Comparison of ENCODE assay signal across 29 mouse cellular contexts in genomic region chr3:147824451-147824850, GRCm38 (mm10).
DNase-seq lines count a peak whose midpoint lies in the region; ATAC-seq and TF ChIP-seq lines count a peak whose summit lies in the region.
"Had no signal": no experiment of that assay in that cellular context is flagged by ENCODE, and none has a peak within 500 bp of the region (broad histone marks: within the 10 kb centered on the region; RNA-seq: fewer than 3 reads in every experiment).

No protein-coding gene starts in this region.

- no peak overlapping the region for H3K27ac ChIP-seq in forebrain, embryonic 11.5 days (ENCODE audit: low read depth, low read length)
- H3K27ac ChIP-seq: forebrain, embryonic 13.5 days; heart, embryonic 10.5 days; heart, embryonic 15.5 days; hindbrain, embryonic 13.5 days; liver, embryonic 14.5 days; macrophage; neural tube, embryonic 15.5 days; stomach, embryonic 15.5 days had no signal

- H3K27me3 ChIP-seq in Patski = no peaks in the 10 kb centered on the region
- H3K27me3 ChIP-seq in forebrain, embryonic 11.5 days (ENCODE audit: control insufficient read depth, insufficient read depth, low read length) = no peaks in the 10 kb centered on the region
- H3K27me3 ChIP-seq: forebrain, embryonic 13.5 days; heart, embryonic 15.5 days; hindbrain, embryonic 13.5 days; neural tube, embryonic 15.5 days; stomach, embryonic 15.5 days had no signal

- no peak overlapping the region for H3K4me3 ChIP-seq in forebrain, embryonic 11.5 days (ENCODE audit: low read depth, low read length)
- H3K4me3 ChIP-seq: forebrain, embryonic 13.5 days; heart, embryonic 10.5 days; heart, embryonic 15.5 days; hindbrain, embryonic 13.5 days; neural tube, embryonic 15.5 days; stomach, embryonic 15.5 days had no signal

- ATAC-seq in Patski = peak; percentile 78
- ATAC-seq in forebrain, embryonic 11.5 days (replicated peaks; ENCODE audit: low FRiP score) = no peak
- ATAC-seq: activated CD4-positive, CD25-positive, alpha-beta regulatory T cell, adult 4 months; forebrain, embryonic 13.5 days; intestine, embryonic 16.5 days had no signal

- H3K9ac ChIP-seq in forebrain, embryonic 11.5 days (ENCODE audit: low read length) = no peak overlapping the region
- H3K9ac ChIP-seq: forebrain, embryonic 13.5 days; heart, embryonic 15.5 days; hindbrain, embryonic 13.5 days; liver, embryonic 14.5 days; neural tube, embryonic 15.5 days; stomach, embryonic 15.5 days had no signal

- CTCF ChIA-PET in Patski (lab: Charles Lee) = interaction anchor here (1.0 kb wide), 1 partner anchor 23 kb away, joined by 3 read pairs; no protein-coding TSS in a partner anchor

- peak; percentile 24 for DNase-seq in embryo, embryonic 10 days (ENCODE audit: low spot score)
- no peak for DNase-seq in embryo, embryonic 9.5 days (ENCODE audit: extremely low spot score)
- DNase-seq in 3134 (ENCODE audit: extremely low read depth, insufficient read length, low spot score) (peak; percentile 60), Patski (ENCODE audit: low read depth, low spot score) (no peak)
- DNase-seq in embryo, embryonic 11.5 days (ENCODE audit: low read depth, low spot score) = peak; percentile 23
- DNase-seq in forebrain, embryonic 11.5 days (ENCODE audit: low spot score) = no peak
- DNase-seq in adrenal gland, postnatal 10 days = no peak
- DNase-seq in adrenal gland, postnatal 4 days (ENCODE audit: low spot score in 2 of 2) = no peak
- DNase-seq: adrenal gland, adult 2 months; cerebellum, adult 8-10 months; gastrocnemius, postnatal 25 days; heart, adult 11 months; heart, postnatal 36 days; liver; lung, adult 2 months; lung, postnatal 10 days; midbrain, embryonic 14.5 days; retina, postnatal 1 day; right cerebral cortex, postnatal 14 days had no signal

- POLR2A ChIA-PET in Patski (lab: Charles Lee) = no interaction called here

- H3K36me3 ChIP-seq in forebrain, embryonic 11.5 days (ENCODE audit: control insufficient read depth, insufficient read depth, low read length) = no peaks in the 10 kb centered on the region
- H3K36me3 ChIP-seq: heart, embryonic 10.5 days; heart, embryonic 15.5 days; hindbrain, embryonic 13.5 days; neural tube, embryonic 15.5 days; stomach, embryonic 15.5 days had no signal

- no peaks in the 10 kb centered on the region for H3K9me3 ChIP-seq in forebrain, embryonic 11.5 days (ENCODE audit: control insufficient read depth, low read length)
- H3K9me3 ChIP-seq: forebrain, embryonic 13.5 days; heart, embryonic 10.5 days; heart, embryonic 15.5 days; hindbrain, embryonic 13.5 days; neural tube, embryonic 15.5 days; stomach, embryonic 15.5 days had no signal

- no peak overlapping the region for H3K4me2 ChIP-seq in forebrain, embryonic 11.5 days (ENCODE audit: low read depth, low read length, severe bottlenecking)
- H3K4me2 ChIP-seq: forebrain, embryonic 13.5 days; heart, embryonic 15.5 days; hindbrain, embryonic 13.5 days; neural tube, embryonic 15.5 days; stomach, embryonic 15.5 days had no signal

- in situ Hi-C loops in Patski (cut with MboI; ENCODE audit: low pct_unique_long_range_greater_than_20kb) = no loop called here

- H3K4me1 ChIP-seq in forebrain, embryonic 11.5 days (replicated peaks; ENCODE audit: control insufficient read depth, insufficient read depth, low read length) = no peaks in the 10 kb centered on the region
- H3K4me1 ChIP-seq: forebrain, embryonic 13.5 days; heart, embryonic 10.5 days; heart, embryonic 15.5 days; hindbrain, embryonic 13.5 days; neural tube, embryonic 15.5 days; stomach, embryonic 15.5 days had no signal

- TF ChIP-seq CTCF in Patski (IDR thresholded peaks at IDR 0.05) = no peak

Comparison
In these comparisons a context has a peak if more than half of its experiments do, and no peak if none do; other contexts are left out.
1. DNase-seq: peak in embryo, embryonic 10 days (single experiment), 3134 (single experiment) and embryo, embryonic 11.5 days (single experiment); none in embryo, embryonic 9.5 days (single experiment), Patski (single experiment), forebrain, embryonic 11.5 days (single experiment), adrenal gland, postnatal 10 days (single experiment) and adrenal gland, postnatal 4 days (0 of 2).